Mouse (Mus musculus) urinary bladder, adult 2 months (tissue): ENCODE results near the gene Sdhd. TPM values are rescaled to one million over a fixed set of nuclear protein-coding genes. Genes with fewer than 3 reads are reported as not detected.

Experiments used
- polyA plus RNA-seq: library from polyadenylated mRNA; depleted of rRNA; stranded (reverse); fragments of >200 nt; gene quantifications from 2 replicates; pipeline ENCODE4 v1.2.3, GENCODE M21; 2012; rRNA removed

Sdhd gene
- polyA plus RNA-seq, 1 experiment, result 189 TPM

Other genes with a start within 250 kb of the Sdhd start
- gene Plet1, start 109.3 kb downstream of the Sdhd start, polyA plus RNA-seq, result 133 and 162 TPM in 2 replicates
- 101 and 137 TPM in 2 replicates for gene Pts, start 75.1 kb downstream of the Sdhd start, polyA plus RNA-seq
- 5.7 and 8.2 TPM in 2 replicates for gene Il18, start 49.0 kb downstream of the Sdhd start, polyA plus RNA-seq
- gene Bco2, start 48.6 kb downstream of the Sdhd start, polyA plus RNA-seq, result 0.77 and 0.80 TPM in 2 replicates
- not detected in 2 replicates for gene Tex12, start 42.5 kb downstream of the Sdhd start, polyA plus RNA-seq
- gene Timm8b, start 98 bp upstream of the Sdhd start, polyA plus RNA-seq, result 181 and 191 TPM in 2 replicates
- gene Pih1d2, start 13.5 kb upstream of the Sdhd start, polyA plus RNA-seq, result 2.1 and 2.5 TPM in 2 replicates
- gene Nkapd1, start 13.7 kb upstream of the Sdhd start, polyA plus RNA-seq, result 13.2 and 13.9 TPM in 2 replicates
- 42.8 and 43.1 TPM in 2 replicates for gene Dlat, start 56.0 kb upstream of the Sdhd start, polyA plus RNA-seq
- gene Dixdc1, start 135.7 kb upstream of the Sdhd start, polyA plus RNA-seq, result 9.1 and 11.4 TPM in 2 replicates
- gene 2310030G06Rik, start 142.7 kb upstream of the Sdhd start, polyA plus RNA-seq, result 12.4 and 13.5 TPM in 2 replicates
- gene Cryab, start 147.5 kb upstream of the Sdhd start, polyA plus RNA-seq, result 150 and 169 TPM in 2 replicates
- gene Hspb2, start 148.5 kb upstream of the Sdhd start, polyA plus RNA-seq, result 48.5 and 54.7 TPM in 2 replicates
- 8.2 and 8.6 TPM in 2 replicates for gene Fdxacb1, start 164.4 kb upstream of the Sdhd start, polyA plus RNA-seq
- 19.7 and 22.0 TPM in 2 replicates for gene Alg9, start 171.2 kb upstream of the Sdhd start, polyA plus RNA-seq
- 60.8 and 68.2 TPM in 2 replicates for gene 1110032A03Rik, start 171.7 kb upstream of the Sdhd start, polyA plus RNA-seq
- gene Ppp2r1b, start 241.5 kb upstream of the Sdhd start, polyA plus RNA-seq, result 20.9 and 23.5 TPM in 2 replicates